Comparison of ENCODE assay signal across 12 mouse cellular contexts in the genomic region with DNA sequence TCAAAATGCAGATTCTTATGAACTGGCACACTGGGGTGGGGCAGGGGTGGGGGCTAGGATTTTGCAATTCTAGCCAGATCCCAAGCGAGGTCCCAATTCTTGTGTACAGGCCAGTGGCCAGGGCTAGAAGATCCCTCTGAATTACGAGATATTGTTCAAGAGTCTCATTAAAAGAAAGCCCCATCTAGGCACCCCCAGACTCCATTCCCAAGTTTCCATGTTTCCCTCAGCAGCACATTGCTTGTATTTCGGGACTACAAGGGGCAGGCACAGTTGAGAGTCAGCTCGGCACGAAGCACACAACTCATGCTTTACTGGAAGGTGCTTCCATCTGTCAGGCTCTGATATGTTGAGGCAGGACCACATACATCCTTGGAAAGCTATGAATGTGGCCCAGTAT. TPM values are rescaled to one million over a fixed set of nuclear protein-coding genes. Genes with fewer than 3 reads are reported as not detected.
DNase-seq lines count a peak whose midpoint lies in the region; ATAC-seq and TF ChIP-seq lines count a peak whose summit lies in the region.
"Had no signal": no experiment of that assay in that cellular context is flagged by ENCODE, and none has a peak within 500 bp of the region (broad histone marks: within the 10 kb centered on the region; RNA-seq: fewer than 3 reads in every experiment).

No protein-coding gene starts in this region.

- H3K4me2 ChIP-seq in kidney, embryonic 15.5 days = peak overlapping the region; percentile 32
- peak overlapping the region; percentile 82 for H3K4me2 ChIP-seq in lung, postnatal 0 days (replicated peaks; ENCODE audit: low read depth, low read length)
- peak overlapping the region; percentile 74 for H3K4me2 ChIP-seq in intestine, embryonic 14.5 days (ENCODE audit: low read length)
- peak overlapping the region; percentile 29 for H3K4me2 ChIP-seq in stomach, embryonic 15.5 days

- 0 out of 2 replicates have a peak overlapping the region, but pooled peaks have one; percentile 6 for H3K4me3 ChIP-seq in kidney, embryonic 15.5 days (replicated peaks)
- H3K4me3 ChIP-seq in lung, postnatal 0 days (ENCODE audit: low read depth, low read length) = peak overlapping the region; percentile 66
- peak overlapping the region; percentile 45 for H3K4me3 ChIP-seq in intestine, embryonic 14.5 days (ENCODE audit: low read depth, low read length)
- peak overlapping the region; percentile 18; the same call in 1 of the 2 replicates for H3K4me3 ChIP-seq in stomach, embryonic 15.5 days (replicated peaks)

- H3K9ac ChIP-seq in kidney, embryonic 15.5 days = no peak overlapping the region
- H3K9ac ChIP-seq in lung, postnatal 0 days (replicated peaks; ENCODE audit: low read depth) = peak overlapping the region; percentile 84; the same call in 1 of the 2 replicates
- peak overlapping the region; percentile 7; the same call in 1 of the 2 replicates for H3K9ac ChIP-seq in intestine, embryonic 14.5 days (ENCODE audit: low read length)
- H3K9ac ChIP-seq in stomach, embryonic 15.5 days = no peak overlapping the region

- DNase-seq in kidney, adult 18-20 months = no peak
- DNase-seq in lung, postnatal 0 days (ENCODE audit: low spot score) = no peak
- DNase-seq in lung, postnatal 25 days (ENCODE audit: low spot score) = no peak
- no peak for DNase-seq in intestine, embryonic 14.5 days (ENCODE audit: low spot score)
- DNase-seq: adrenal gland, adult 8-10 months; layer of hippocampus, adult 9-11 months; spleen, adult 18-20 months had no signal

- no peak overlapping the region for H3K27ac ChIP-seq in kidney, embryonic 15.5 days
- H3K27ac ChIP-seq in lung, postnatal 0 days (ENCODE audit: low read length) = peak overlapping the region; percentile 60
- H3K27ac ChIP-seq in intestine, embryonic 14.5 days (ENCODE audit: low read depth) = no peak overlapping the region
- H3K27ac ChIP-seq in stomach, embryonic 15.5 days = no peak overlapping the region

- TF ChIP-seq EP300 in lung, postnatal 0 days (IDR thresholded peaks at IDR 0.05) = no peak

- 79% methylated on average over 5 of the region's 5 CpGs for WGBS in kidney, embryonic 15.5 days
- WGBS in lung, postnatal 0 days = 21% methylated on average over 5 of the region's 5 CpGs
- 64% methylated on average over 5 of the region's 5 CpGs for WGBS in intestine, embryonic 14.5 days
- 67% methylated on average over 5 of the region's 5 CpGs for WGBS in stomach, embryonic 15.5 days

- H3K9me3 ChIP-seq in kidney, embryonic 15.5 days (replicated peaks) = no peaks in the 10 kb centered on the region
- H3K9me3 ChIP-seq in lung, postnatal 0 days (ENCODE audit: low read length) = no peaks in the 10 kb centered on the region
- no peaks in the 10 kb centered on the region for H3K9me3 ChIP-seq in intestine, embryonic 14.5 days (ENCODE audit: control insufficient read depth, low read length)
- H3K9me3 ChIP-seq in stomach, embryonic 15.5 days = no peaks in the 10 kb centered on the region

- ATAC-seq in kidney, embryonic 15.5 days (replicated peaks; ENCODE audit: low FRiP score) = no peak
- no peak for ATAC-seq in lung, postnatal 0 days
- ATAC-seq in intestine, embryonic 14.5 days (replicated peaks; ENCODE audit: low FRiP score, low TSS enrichment, low read depth) = no peak
- ATAC-seq in stomach, embryonic 15.5 days (ENCODE audit: insufficient read depth, low FRiP score, low read depth) = no peak
- ATAC-seq in erythroid progenitor cell, adult 5-6 weeks (replicated peaks; ENCODE audit: low FRiP score, poor library complexity, severe bottlenecking) = no peak

- no peaks in the 10 kb centered on the region for H3K36me3 ChIP-seq in kidney, embryonic 15.5 days
- no peaks in the 10 kb centered on the region; the same call in 1 of the 2 replicates for H3K36me3 ChIP-seq in lung, postnatal 0 days (ENCODE audit: insufficient read depth, low read length)
- no peaks in the 10 kb centered on the region for H3K36me3 ChIP-seq in intestine, embryonic 14.5 days (ENCODE audit: control insufficient read depth, insufficient read depth, low read length)
- no peaks in the 10 kb centered on the region for H3K36me3 ChIP-seq in stomach, embryonic 15.5 days

- peaks cover 33% of the 10 kb centered on the region for H3K4me1 ChIP-seq in kidney, embryonic 15.5 days
- peaks cover 13% of the 10 kb centered on the region for H3K4me1 ChIP-seq in lung, postnatal 0 days (ENCODE audit: insufficient read depth, low read depth, low read length)
- peaks cover 17% of the 10 kb centered on the region for H3K4me1 ChIP-seq in intestine, embryonic 14.5 days (replicated peaks; ENCODE audit: control insufficient read depth, insufficient read depth, low read length)
- H3K4me1 ChIP-seq in stomach, embryonic 15.5 days = peaks cover 15% of the 10 kb centered on the region; the same call in 1 of the 2 replicates

- peaks cover 47% of the 10 kb centered on the region for H3K27me3 ChIP-seq in kidney, embryonic 15.5 days
- H3K27me3 ChIP-seq in lung, postnatal 0 days (replicated peaks; ENCODE audit: insufficient read depth, low read length) = no peaks in the 10 kb centered on the region
- peaks cover 21% of the 10 kb centered on the region for H3K27me3 ChIP-seq in intestine, embryonic 14.5 days (replicated peaks; ENCODE audit: control insufficient read depth, insufficient read depth, low read length)
- peaks cover 21% of the 10 kb centered on the region for H3K27me3 ChIP-seq in stomach, embryonic 15.5 days (replicated peaks)

- no peak for TF ChIP-seq CTCF in lung, postnatal 0 days (IDR thresholded peaks at IDR 0.05)

RNA-seq across cellular contexts. Expression of a gene that starts 3.1 kb away (rescaled TPM):
- 9.1 and 10.4 TPM in 2 replicates for polyA plus RNA-seq in kidney, embryonic 15.5 days (2015; fragmentation: Nextera tagmentation; extraction: Ambion mirVana)
- polyA plus RNA-seq in lung, postnatal 0 days (2015; fragmentation: Nextera tagmentation; extraction: Ambion mirVana) = 227 and 232 TPM in 2 replicates
- polyA plus RNA-seq in intestine, embryonic 14.5 days (2014; fragmentation: Nextera tagmentation; extraction: Ambion mirVana) = 53.0 and 54.1 TPM in 2 replicates
- polyA plus RNA-seq in stomach, embryonic 15.5 days (2015; fragmentation: Nextera tagmentation; extraction: Ambion mirVana) = 29.0 and 34.7 TPM in 2 replicates
- 3.4 and 4.7 TPM in 2 replicates for total RNA-seq in erythroid progenitor cell, adult 5-6 weeks (2015; ENCODE audit: low replicate concordance)
- total RNA-seq in erythroid progenitor cell, adult 5-6 weeks (2017; ENCODE audit: low replicate concordance) = 0.45 and 3.2 TPM in 2 replicates

RNA-seq across cellular contexts. Expression of a gene that starts 9.8 kb away (rescaled TPM):
- 0.25 and 0.30 TPM in 2 replicates for polyA plus RNA-seq in kidney, embryonic 15.5 days (2015; fragmentation: Nextera tagmentation; extraction: Ambion mirVana)
- 0.56 and 0.77 TPM in 2 replicates for polyA plus RNA-seq in lung, postnatal 0 days (2015; fragmentation: Nextera tagmentation; extraction: Ambion mirVana)
- 3.2 and 3.5 TPM in 2 replicates for polyA plus RNA-seq in intestine, embryonic 14.5 days (2014; fragmentation: Nextera tagmentation; extraction: Ambion mirVana)
- polyA plus RNA-seq in stomach, embryonic 15.5 days (2015; fragmentation: Nextera tagmentation; extraction: Ambion mirVana) = 2.7 and 3.0 TPM in 2 replicates
- total RNA-seq in erythroid progenitor cell, adult 5-6 weeks (2015; ENCODE audit: low replicate concordance) = not detected in 2 replicates
- total RNA-seq in erythroid progenitor cell, adult 5-6 weeks (2017; ENCODE audit: low replicate concordance) = not detected in 2 replicates
- total RNA-seq: common myeloid progenitor, adult 5-6 weeks had no signal
- polyA plus RNA-seq: thymus, postnatal 0 days had no signal

RNA-seq across cellular contexts. Expression of a gene that starts 38.5 kb away (rescaled TPM):
- polyA plus RNA-seq in kidney, embryonic 15.5 days (2015; fragmentation: Nextera tagmentation; extraction: Ambion mirVana) = 16.3 and 17.1 TPM in 2 replicates
- polyA plus RNA-seq in lung, postnatal 0 days (2015; fragmentation: Nextera tagmentation; extraction: Ambion mirVana) = 55.9 and 59.7 TPM in 2 replicates
- 10.4 and 10.6 TPM in 2 replicates for polyA plus RNA-seq in intestine, embryonic 14.5 days (2014; fragmentation: Nextera tagmentation; extraction: Ambion mirVana)
- 10.5 and 11.2 TPM in 2 replicates for polyA plus RNA-seq in stomach, embryonic 15.5 days (2015; fragmentation: Nextera tagmentation; extraction: Ambion mirVana)
- 11.2 and 12.2 TPM in 2 replicates for total RNA-seq in erythroid progenitor cell, adult 5-6 weeks (2015; ENCODE audit: low replicate concordance)
- 8.0 and 9.9 TPM in 2 replicates for total RNA-seq in erythroid progenitor cell, adult 5-6 weeks (2017; ENCODE audit: low replicate concordance)

Comparison
In these comparisons a context has a peak if more than half of its experiments do, and no peak if none do; other contexts are left out.
1. H3K4me2 ChIP-seq: peak in every context shown above with its lines; median percentile 82 in lung, postnatal 0 days; 74 in intestine, embryonic 14.5 days; 32 in kidney, embryonic 15.5 days; 29 in stomach, embryonic 15.5 days.
2. H3K4me3 ChIP-seq: peak in every context shown above with its lines; median percentile 66 in lung, postnatal 0 days; 45 in intestine, embryonic 14.5 days; 18 in stomach, embryonic 15.5 days; 6 in kidney, embryonic 15.5 days.
3. H3K9ac ChIP-seq: peak in lung, postnatal 0 days (single experiment) and intestine, embryonic 14.5 days (single experiment); none in kidney, embryonic 15.5 days (single experiment) and stomach, embryonic 15.5 days (single experiment).